Mouse (Mus musculus) erythroblast, embryonic 14.5 days (primary cell): ENCODE data around the gene Gtpbp3. TPM values are rescaled to one million over a fixed set of nuclear protein-coding genes. Genes with fewer than 3 reads are reported as not detected.

Source experiments
- H3K27me3 ChIP-seq: 2 replicates; pipeline ENCODE4 v1.6.1; 2012; ENCODE audit warnings: inconsistent platforms; ENCODE audit not compliant: control insufficient read depth
- H3K36me3 ChIP-seq: 2 replicates; pipeline ENCODE4 v1.6.1; 2012; ENCODE audit warnings: mild to moderate bottlenecking, inconsistent platforms; ENCODE audit not compliant: control insufficient read depth
- H3K4me1 ChIP-seq: 2 replicates; pipeline ENCODE4 v1.6.1; 2012; ENCODE audit warnings: inconsistent platforms; ENCODE audit not compliant: control insufficient read depth
- H3K4me3 ChIP-seq: replicated peaks from 2 replicates; pipeline ENCODE3; 2012; ENCODE audit warnings: moderate library complexity, mild to moderate bottlenecking, inconsistent platforms
- H3K9me3 ChIP-seq: 2 replicates; pipeline ENCODE4 v1.6.1; 2012; ENCODE audit warnings: low read length, inconsistent platforms, mixed read lengths; ENCODE audit not compliant: control insufficient read depth
- GATA1 ChIP-seq: IDR thresholded peaks from 2 replicates; pipeline ENCODE4 v1.6.1; 2012; ENCODE audit warnings: low read length, inconsistent platforms, mixed read lengths
- TAL1 ChIP-seq: IDR thresholded peaks from 3 replicates; pipeline ENCODE4 v1.6.1; 2012; ENCODE audit warnings: low read length, inconsistent platforms, mixed read lengths
- polyA plus RNA-seq: library from polyadenylated mRNA; stranded (reverse); fragments of >175 nt; gene quantifications from 2 replicates; pipeline ENCODE4 v1.2.3, GENCODE M21; 2012

Gtpbp3 gene
- polyA plus RNA-seq, 1 experiment = 1.4 TPM

DNA sequence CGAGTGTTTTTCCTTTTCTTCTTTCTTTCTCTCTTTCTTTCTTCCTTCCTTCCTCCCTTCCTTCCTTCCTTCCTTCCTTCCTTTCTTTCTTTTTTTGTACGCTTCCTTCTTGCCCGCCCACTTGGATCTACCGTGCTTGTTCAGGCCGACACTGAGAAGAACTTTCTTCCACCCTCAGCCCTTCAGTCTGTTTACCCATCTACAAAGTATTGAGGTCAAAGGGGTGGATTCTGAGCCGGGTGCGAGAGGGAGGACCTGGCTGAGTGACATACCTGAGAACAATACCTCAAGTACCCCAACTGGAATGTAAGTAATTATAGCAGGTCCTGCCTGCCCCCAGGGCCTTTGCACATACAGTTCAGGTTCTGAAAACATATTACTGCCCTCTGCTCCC, 1.8 kb upstream of the Gtpbp3 start:
- no peak overlapping the region for H3K4me3 ChIP-seq
- H3K36me3 ChIP-seq = peaks cover 11% of the 10 kb centered on the region
- H3K4me1 ChIP-seq = peaks cover 63% of the 10 kb centered on the region
- no peaks in the 10 kb centered on the region for H3K9me3 ChIP-seq
- TF ChIP-seq GATA1 (no peak), TAL1 (no peak)
- peaks cover 3% of the 10 kb centered on the region; the same call in 1 of the 2 replicates for H3K27me3 ChIP-seq

GRCm38 (mm10) chr8:71488454-71488853, 551 bp downstream of the Gtpbp3 start:
- peaks cover 62% of the 10 kb centered on the region for H3K4me1 ChIP-seq
- TF ChIP-seq GATA1 (no peak), TAL1 (no peak)

GRCm38 (mm10) chr8:71495039-71495438, 7.1 kb downstream of the Gtpbp3 start:
- Histone ChIP-seq H3K4me3 (no peak overlapping the region), H3K9me3 (no peaks in the 10 kb centered on the region), H3K36me3 (peaks cover 33% of the 10 kb centered on the region), H3K27me3 (no peaks in the 10 kb centered on the region), H3K4me1 (peaks cover 11% of the 10 kb centered on the region)
- TF ChIP-seq TAL1 (no peak), GATA1 (no peak)

More at GRCm38 (mm10) chr8:71488454-71488853, 551 bp downstream of the Gtpbp3 start:
- peaks cover 32% of the 10 kb centered on the region for H3K36me3 ChIP-seq
- H3K4me3 ChIP-seq = peak overlapping the region; percentile 85
- peaks cover 3% of the 10 kb centered on the region; the same call in 1 of the 2 replicates for H3K27me3 ChIP-seq
- no peaks in the 10 kb centered on the region for H3K9me3 ChIP-seq

DNA sequence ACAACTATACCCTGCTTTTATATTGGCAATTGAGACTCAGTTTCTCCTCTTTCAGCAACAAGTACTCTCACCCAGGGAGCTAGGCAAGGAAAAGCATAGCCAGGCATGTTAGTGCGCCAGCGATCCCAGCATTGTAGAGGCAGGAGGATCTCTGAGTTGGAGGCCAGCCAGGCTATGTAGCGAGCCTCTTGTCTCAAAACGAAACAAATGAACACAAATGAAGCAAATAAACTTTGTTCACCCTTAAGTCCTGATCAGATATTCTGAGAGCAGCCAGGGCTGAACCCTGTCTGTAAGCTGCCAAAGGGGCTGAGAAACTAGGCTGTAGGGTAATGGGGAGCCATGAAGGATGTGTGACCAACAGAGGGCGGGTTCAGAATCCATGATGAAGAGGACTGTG, 7.9 kb downstream of the Gtpbp3 start:
- Histone ChIP-seq H3K4me3 (no peak overlapping the region), H3K9me3 (no peaks in the 10 kb centered on the region), H3K36me3 (peaks cover 27% of the 10 kb centered on the region), H3K4me1 (peaks cover 9% of the 10 kb centered on the region), H3K27me3 (no peaks in the 10 kb centered on the region)
- TF ChIP-seq TAL1 (no peak), GATA1 (no peak)

DNA sequence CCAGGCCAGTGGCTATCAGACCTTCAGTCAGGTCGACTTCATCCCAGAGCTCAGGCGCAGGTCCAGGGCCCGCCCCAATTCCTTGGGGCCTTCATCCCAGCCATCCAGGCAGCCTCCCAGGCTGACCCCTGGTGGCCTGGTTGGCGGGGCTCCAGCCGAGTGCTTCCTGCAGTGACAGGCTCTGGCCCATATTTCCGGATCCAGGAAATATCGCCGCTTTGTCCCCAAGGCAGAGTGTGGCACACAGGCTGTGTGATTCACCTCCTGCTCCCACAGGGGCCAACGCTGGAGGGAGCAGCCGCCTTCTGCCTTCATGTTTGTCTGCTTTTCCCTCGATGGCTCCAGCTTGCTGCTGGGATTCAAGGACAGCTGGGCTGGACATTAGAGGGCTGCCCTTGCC, 8.6 kb downstream of the Gtpbp3 start:
- TF ChIP-seq GATA1 (no peak), TAL1 (no peak)
- no peak overlapping the region for H3K4me3 ChIP-seq
- H3K9me3 ChIP-seq = no peaks in the 10 kb centered on the region
- peaks cover 9% of the 10 kb centered on the region for H3K4me1 ChIP-seq
- peaks cover 21% of the 10 kb centered on the region for H3K36me3 ChIP-seq
- no peaks in the 10 kb centered on the region for H3K27me3 ChIP-seq

GRCm38 (mm10) chr8:71497077-71497645, 9.3 kb downstream of the Gtpbp3 start:
- Histone ChIP-seq H3K27me3 (no peaks in the 10 kb centered on the region), H3K36me3 (peaks cover 14% of the 10 kb centered on the region), H3K4me3 (no peak overlapping the region), H3K4me1 (peaks cover 7% of the 10 kb centered on the region), H3K9me3 (no peaks in the 10 kb centered on the region)
- TF ChIP-seq GATA1 (no peak), TAL1 (no peak)

DNA sequence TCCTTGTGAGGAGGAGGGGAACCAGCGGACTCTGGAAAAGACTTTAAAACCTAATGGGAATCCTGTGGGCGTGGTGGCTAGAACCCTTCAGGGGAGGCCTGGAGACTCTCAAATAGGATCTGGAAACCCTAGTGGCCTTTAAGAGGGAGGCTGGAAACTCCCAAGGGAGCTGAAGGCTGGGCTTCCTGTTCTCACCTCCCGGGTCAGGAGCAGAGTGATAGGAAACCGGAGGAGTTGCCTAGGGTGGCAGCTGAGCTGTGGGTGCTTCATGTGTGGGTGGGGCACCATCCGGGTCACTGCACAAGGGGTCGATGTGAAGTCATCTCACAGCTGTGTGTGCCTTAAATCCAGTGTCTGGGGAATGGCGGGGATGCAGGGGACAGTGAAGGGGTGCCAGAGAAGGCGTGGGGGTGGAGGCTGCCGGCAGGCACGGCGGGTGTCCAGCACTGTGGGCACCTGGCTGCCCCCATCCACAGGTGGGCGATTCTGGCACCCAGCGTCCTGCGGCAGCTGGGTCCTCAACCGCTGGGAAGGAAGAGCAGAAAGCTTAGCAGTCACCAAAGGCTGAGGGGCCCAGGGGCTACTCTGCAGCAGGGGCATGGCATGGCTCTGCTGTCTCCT, 10.1 kb downstream of the Gtpbp3 start:
- peaks cover 4% of the 10 kb centered on the region for H3K4me1 ChIP-seq
- H3K27me3 ChIP-seq = no peaks in the 10 kb centered on the region
- no peak overlapping the region for H3K4me3 ChIP-seq
- peaks cover 5% of the 10 kb centered on the region for H3K36me3 ChIP-seq
- no peak for TF ChIP-seq GATA1
- no peak for TF ChIP-seq TAL1
- no peaks in the 10 kb centered on the region for H3K9me3 ChIP-seq

GRCm38 (mm10) chr8:71498816-71499690, 11.2 kb downstream of the Gtpbp3 start:
- Histone ChIP-seq H3K27me3 (no peaks in the 10 kb centered on the region), H3K36me3 (no peaks in the 10 kb centered on the region), H3K4me3 (no peak overlapping the region), H3K9me3 (no peaks in the 10 kb centered on the region), H3K4me1 (peaks cover 4% of the 10 kb centered on the region)
- TF ChIP-seq TAL1 (no peak), GATA1 (no peak)

DNA sequence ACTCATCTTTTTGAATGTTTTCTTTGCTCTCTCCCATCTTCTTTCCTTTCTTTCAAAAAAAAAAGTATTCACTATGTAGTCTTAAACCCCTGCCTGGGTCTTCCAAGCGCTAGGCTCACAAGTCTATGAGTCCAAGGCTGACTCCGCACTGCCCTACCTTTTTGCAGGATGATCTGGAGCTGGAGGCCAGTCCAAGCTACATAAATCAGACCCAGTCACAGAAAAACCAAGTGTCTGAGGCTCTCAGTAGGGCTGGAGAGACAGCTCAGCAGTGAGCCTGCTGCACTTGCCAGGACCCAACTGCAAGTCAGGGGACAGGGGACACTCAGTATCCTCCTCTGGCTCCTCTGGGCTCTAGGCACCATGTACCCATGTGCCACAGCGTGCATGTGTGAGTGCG, 16.4 kb downstream of the Gtpbp3 start:
- Histone ChIP-seq H3K36me3 (no peaks in the 10 kb centered on the region), H3K4me3 (no peak overlapping the region), H3K9me3 (no peaks in the 10 kb centered on the region), H3K27me3 (peaks cover 26% of the 10 kb centered on the region), H3K4me1 (peaks cover 9% of the 10 kb centered on the region)
- TF ChIP-seq GATA1 (no peak), TAL1 (no peak)
